Mouse (Mus musculus): ENCODE results near the gene Ppp2r3a. TPM values are rescaled to one million over a fixed set of nuclear protein-coding genes. Genes with fewer than 3 reads are reported as not detected.

The Ppp2r3a gene
- polyA plus RNA-seq, 1 experiment from 2014 or later: 3.2 TPM

- H3K36me3 ChIP-seq (replicated peaks): peaks cover 35% of the 10 kb centered on the region
- peaks cover 15% of the 10 kb centered on the region for H3K4me1 ChIP-seq (replicated peaks)
- no peak for ATAC-seq (ENCODE audit: insufficient read depth)
- H3K4me2 ChIP-seq: no peak overlapping the region
- H3K9ac ChIP-seq: no peak overlapping the region
- WGBS (ENCODE audit: insufficient replicate concordance): 52% methylated on average over 6 of the region's 6 CpGs
- H3K27ac ChIP-seq (replicated peaks): no peak overlapping the region
- H3K27me3 ChIP-seq: no peaks in the 10 kb centered on the region
- no peaks in the 10 kb centered on the region for H3K9me3 ChIP-seq (replicated peaks)
- no peak overlapping the region for H3K4me3 ChIP-seq (replicated peaks)
Observed at GRCm38 (mm10) chr9:101099445-101099844, 152.2 kb downstream of the Ppp2r3a start.

GRCm38 (mm10) chr9:101097542-101097941, 154.1 kb downstream of the Ppp2r3a start:
- 70% methylated on average over 1 of the region's 1 CpGs for WGBS (ENCODE audit: insufficient replicate concordance)
- Histone ChIP-seq H3K9me3 (replicated peaks) (no peaks in the 10 kb centered on the region), H3K36me3 (replicated peaks) (peaks cover 34% of the 10 kb centered on the region), H3K9ac (no peak overlapping the region), H3K4me1 (replicated peaks) (peaks cover 15% of the 10 kb centered on the region), H3K27me3 (no peaks in the 10 kb centered on the region), H3K4me3 (replicated peaks) (no peak overlapping the region), H3K27ac (replicated peaks) (no peak overlapping the region), H3K4me2 (no peak overlapping the region)
- no peak for ATAC-seq (ENCODE audit: insufficient read depth)

- ATAC-seq (ENCODE audit: insufficient read depth): no peak
- no peak overlapping the region for H3K9ac ChIP-seq
- peaks cover 30% of the 10 kb centered on the region for H3K36me3 ChIP-seq (replicated peaks)
- no peak overlapping the region for H3K4me2 ChIP-seq
- H3K4me1 ChIP-seq (replicated peaks): peaks cover 15% of the 10 kb centered on the region
- no peak overlapping the region for H3K4me3 ChIP-seq (replicated peaks)
- H3K27me3 ChIP-seq: no peaks in the 10 kb centered on the region
- WGBS (ENCODE audit: insufficient replicate concordance): 91% methylated on average over 3 of the region's 3 CpGs
- no peak overlapping the region for H3K27ac ChIP-seq (replicated peaks)
- no peaks in the 10 kb centered on the region for H3K9me3 ChIP-seq (replicated peaks)
Observed at GRCm38 (mm10) chr9:101096461-101096860, 155.1 kb downstream of the Ppp2r3a start.

GRCm38 (mm10) chr9:101095425-101095824, 156.2 kb downstream of the Ppp2r3a start:
- no peak overlapping the region for H3K9ac ChIP-seq
- WGBS (ENCODE audit: insufficient replicate concordance): 81% methylated on average over 4 of the region's 4 CpGs
- no peak for ATAC-seq (ENCODE audit: insufficient read depth)
- H3K4me2 ChIP-seq: no peak overlapping the region
- H3K27me3 ChIP-seq: no peaks in the 10 kb centered on the region
- H3K9me3 ChIP-seq (replicated peaks): no peaks in the 10 kb centered on the region
- H3K36me3 ChIP-seq (replicated peaks): peaks cover 20% of the 10 kb centered on the region
- H3K27ac ChIP-seq (replicated peaks): no peak overlapping the region
- no peak overlapping the region for H3K4me3 ChIP-seq (replicated peaks)
- H3K4me1 ChIP-seq (replicated peaks): peaks cover 15% of the 10 kb centered on the region

- H3K4me2 ChIP-seq: no peak overlapping the region
- WGBS (ENCODE audit: insufficient replicate concordance): 69% methylated on average over 3 of the region's 3 CpGs
- no peak for ATAC-seq (ENCODE audit: insufficient read depth)
Observed at GRCm38 (mm10) chr9:101083728-101084127, 167.9 kb downstream of the Ppp2r3a start.

GRCm38 (mm10) chr9:101080046-101080685, 171.4 kb downstream of the Ppp2r3a start:
- Histone ChIP-seq H3K4me2 (peak overlapping the region; percentile 63; the same call in 1 of the 2 replicates), H3K27ac (replicated peaks) (no peak overlapping the region), H3K9ac (no peak overlapping the region), H3K4me3 (replicated peaks) (no peak overlapping the region), H3K36me3 (replicated peaks) (peaks cover 16% of the 10 kb centered on the region), H3K4me1 (replicated peaks) (peaks cover 55% of the 10 kb centered on the region), H3K27me3 (no peaks in the 10 kb centered on the region), H3K9me3 (replicated peaks) (no peaks in the 10 kb centered on the region)
- ATAC-seq (ENCODE audit: insufficient read depth): no peak
- 80% methylated on average over 3 of the region's 3 CpGs for WGBS (ENCODE audit: insufficient replicate concordance)

More at GRCm38 (mm10) chr9:101083728-101084127, 167.9 kb downstream of the Ppp2r3a start:
- Histone ChIP-seq H3K27ac (replicated peaks) (no peak overlapping the region), H3K27me3 (no peaks in the 10 kb centered on the region), H3K36me3 (replicated peaks) (peaks cover 16% of the 10 kb centered on the region), H3K9ac (no peak overlapping the region), H3K9me3 (replicated peaks) (no peaks in the 10 kb centered on the region), H3K4me1 (replicated peaks) (peaks cover 38% of the 10 kb centered on the region), H3K4me3 (replicated peaks) (no peak overlapping the region)

- H3K4me2 ChIP-seq: peak overlapping the region; percentile 63
- H3K9me3 ChIP-seq (replicated peaks): no peaks in the 10 kb centered on the region
- H3K27me3 ChIP-seq: no peaks in the 10 kb centered on the region
- peak overlapping the region; percentile 32; the same call in 1 of the 2 replicates for H3K9ac ChIP-seq
- H3K27ac ChIP-seq (replicated peaks): no peak overlapping the region
- H3K4me3 ChIP-seq (replicated peaks): peak overlapping the region; percentile 43
- WGBS (ENCODE audit: insufficient replicate concordance): 59% methylated on average over 4 of the region's 4 CpGs
- peaks cover 47% of the 10 kb centered on the region for H3K4me1 ChIP-seq (replicated peaks)
- H3K36me3 ChIP-seq (replicated peaks): peaks cover 16% of the 10 kb centered on the region
- ATAC-seq (ENCODE audit: insufficient read depth): no peak
Observed at GRCm38 (mm10) chr9:101078579-101078978, 173.0 kb downstream of the Ppp2r3a start.

GRCm38 (mm10) chr9:101077486-101077885, 174.1 kb downstream of the Ppp2r3a start:
- peak overlapping the region; percentile 96 for H3K4me2 ChIP-seq
- no peak for ATAC-seq (ENCODE audit: insufficient read depth)
- peak overlapping the region; percentile 98 for H3K4me3 ChIP-seq (replicated peaks)
- no peaks in the 10 kb centered on the region for H3K9me3 ChIP-seq (replicated peaks)
- no peaks in the 10 kb centered on the region for H3K27me3 ChIP-seq
- H3K36me3 ChIP-seq (replicated peaks): peaks cover 16% of the 10 kb centered on the region
- peak overlapping the region; percentile 99 for H3K9ac ChIP-seq
- peaks cover 55% of the 10 kb centered on the region for H3K4me1 ChIP-seq (replicated peaks)
- no peak overlapping the region for H3K27ac ChIP-seq (replicated peaks)

- no peaks in the 10 kb centered on the region for H3K27me3 ChIP-seq
- ATAC-seq (ENCODE audit: insufficient read depth): no peak
- peaks cover 15% of the 10 kb centered on the region for H3K36me3 ChIP-seq (replicated peaks)
- no peaks in the 10 kb centered on the region for H3K9me3 ChIP-seq (replicated peaks)
- 1% methylated on average over 18 of the region's 18 CpGs for WGBS (ENCODE audit: insufficient replicate concordance)
- H3K4me3 ChIP-seq (replicated peaks): peak overlapping the region; percentile 98
- peak overlapping the region; percentile 99 for H3K9ac ChIP-seq
- H3K27ac ChIP-seq (replicated peaks): peak overlapping the region; percentile 70
- peak overlapping the region; percentile 96 for H3K4me2 ChIP-seq
- peaks cover 54% of the 10 kb centered on the region for H3K4me1 ChIP-seq (replicated peaks)
Observed at GRCm38 (mm10) chr9:101076095-101076875, 175.3 kb downstream of the Ppp2r3a start.

- ATAC-seq (ENCODE audit: insufficient read depth): no peak
- Histone ChIP-seq H3K27me3 (no peaks in the 10 kb centered on the region), H3K9me3 (replicated peaks) (no peaks in the 10 kb centered on the region), H3K4me2 (peak overlapping the region; percentile 96), H3K27ac (replicated peaks) (peak overlapping the region; percentile 70), H3K36me3 (replicated peaks) (peaks cover 13% of the 10 kb centered on the region; the same call in 1 of the 2 replicates), H3K4me3 (replicated peaks) (peak overlapping the region; percentile 98), H3K9ac (peak overlapping the region; percentile 99), H3K4me1 (replicated peaks) (peaks cover 48% of the 10 kb centered on the region)
- WGBS (ENCODE audit: insufficient replicate concordance): under 1% methylated on average over 8 of the region's 8 CpGs
Observed at GRCm38 (mm10) chr9:101075694-101076093, 175.9 kb downstream of the Ppp2r3a start.

- peak overlapping the region; percentile 99 for H3K27ac ChIP-seq (replicated peaks)
- ATAC-seq (ENCODE audit: insufficient read depth): no peak
- H3K4me3 ChIP-seq (replicated peaks): peak overlapping the region; percentile 98
- H3K9me3 ChIP-seq (replicated peaks): no peaks in the 10 kb centered on the region
- no peaks in the 10 kb centered on the region for H3K27me3 ChIP-seq
- peak overlapping the region; percentile 96 for H3K4me2 ChIP-seq
- peaks cover 11% of the 10 kb centered on the region; the same call in 1 of the 2 replicates for H3K36me3 ChIP-seq (replicated peaks)
- under 1% methylated on average over 25 of the region's 25 CpGs for WGBS (ENCODE audit: insufficient replicate concordance)
- H3K9ac ChIP-seq: peak overlapping the region; percentile 99
- peaks cover 45% of the 10 kb centered on the region for H3K4me1 ChIP-seq (replicated peaks)
Observed at GRCm38 (mm10) chr9:101075091-101075581, 176.5 kb downstream of the Ppp2r3a start.

All from liver, embryonic 15.5 days (tissue).